Mouse (Mus musculus): ENCODE results near the gene Dab2ip. TPM values are rescaled to one million over a fixed set of nuclear protein-coding genes. Genes with fewer than 3 reads are reported as not detected.

The Dab2ip gene
- total RNA-seq, 2 experiments from 2014 or later: 102 to 108 TPM

DNA sequence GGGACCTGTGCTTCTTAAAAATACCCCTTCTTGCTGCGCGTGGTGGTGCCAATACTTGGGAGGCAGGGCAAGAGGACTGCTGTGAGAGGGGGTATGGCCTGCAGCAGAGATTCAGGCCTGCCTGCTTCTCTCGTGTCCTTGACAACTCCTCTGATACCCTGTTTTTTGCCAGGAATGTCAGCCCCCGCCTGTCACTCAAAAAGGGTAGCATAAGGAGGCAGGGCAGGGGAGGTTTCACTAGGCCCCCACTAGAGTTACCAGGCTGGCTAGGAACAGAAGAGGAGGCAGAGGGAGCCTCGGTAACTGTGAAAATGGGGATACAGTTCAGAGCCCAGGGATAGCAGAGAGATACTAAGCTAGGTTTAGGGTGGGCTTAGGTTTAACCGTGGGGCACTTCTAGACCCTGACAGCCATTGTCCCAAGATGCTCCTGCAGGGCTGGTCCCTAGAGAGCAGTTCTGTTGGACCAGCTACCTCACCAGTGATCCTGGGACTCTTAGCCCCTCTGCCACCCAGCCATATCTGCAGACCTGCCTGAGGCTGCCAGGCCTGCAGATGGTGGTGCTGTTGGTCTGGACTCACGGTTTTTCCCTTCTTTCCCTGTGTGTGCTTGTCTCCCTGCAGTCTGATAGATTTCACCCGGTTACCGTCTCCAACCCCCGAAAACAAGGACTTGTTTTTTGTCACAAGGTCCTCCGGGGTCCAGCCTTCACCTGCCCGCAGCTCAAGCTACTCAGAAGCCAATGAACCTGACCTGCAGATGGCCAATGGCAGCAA is 161.4 kb downstream of the Dab2ip start:
- peak; percentile 36 to 45 for DNase-seq

DNA sequence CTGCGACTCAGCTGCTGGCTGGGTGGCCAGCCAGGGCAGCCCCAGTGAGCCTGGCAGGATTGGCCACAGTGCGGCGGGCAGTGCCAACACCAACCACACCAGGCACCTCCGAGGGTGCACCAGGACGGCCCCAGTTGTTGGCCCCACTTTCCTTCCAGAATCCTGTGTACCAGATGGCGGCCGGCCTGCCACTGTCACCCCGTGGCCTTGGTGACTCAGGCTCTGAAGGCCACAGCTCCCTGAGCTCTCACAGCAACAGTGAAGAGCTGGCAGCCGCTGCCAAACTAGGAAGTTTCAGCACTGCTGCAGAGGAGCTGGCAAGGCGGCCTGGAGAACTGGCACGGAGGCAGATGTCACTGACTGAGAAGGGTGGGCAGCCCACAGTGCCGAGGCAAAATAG is 162.0 kb downstream of the Dab2ip start:
- peak in 1 of 2 experiments; percentile 52 for DNase-seq

DNA sequence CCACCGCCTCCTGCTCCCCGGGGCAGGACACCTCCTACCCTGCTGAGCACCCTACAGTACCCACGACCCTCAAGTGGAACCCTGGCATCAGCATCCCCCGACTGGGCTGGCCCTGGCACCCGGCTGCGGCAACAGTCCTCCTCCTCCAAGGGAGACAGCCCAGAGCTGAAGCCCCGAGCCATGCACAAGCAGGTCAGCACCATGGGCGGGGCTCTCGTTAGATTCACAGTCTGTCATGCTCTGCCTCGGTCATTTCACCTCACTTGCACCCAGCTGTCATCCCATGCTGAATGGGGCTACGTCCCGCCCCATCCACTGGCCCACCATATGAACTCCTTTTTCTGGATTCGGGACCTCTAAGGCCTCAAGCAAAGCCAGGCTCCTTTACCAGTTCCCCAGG is 162.5 kb downstream of the Dab2ip start:
- DNase-seq: no peak

DNA sequence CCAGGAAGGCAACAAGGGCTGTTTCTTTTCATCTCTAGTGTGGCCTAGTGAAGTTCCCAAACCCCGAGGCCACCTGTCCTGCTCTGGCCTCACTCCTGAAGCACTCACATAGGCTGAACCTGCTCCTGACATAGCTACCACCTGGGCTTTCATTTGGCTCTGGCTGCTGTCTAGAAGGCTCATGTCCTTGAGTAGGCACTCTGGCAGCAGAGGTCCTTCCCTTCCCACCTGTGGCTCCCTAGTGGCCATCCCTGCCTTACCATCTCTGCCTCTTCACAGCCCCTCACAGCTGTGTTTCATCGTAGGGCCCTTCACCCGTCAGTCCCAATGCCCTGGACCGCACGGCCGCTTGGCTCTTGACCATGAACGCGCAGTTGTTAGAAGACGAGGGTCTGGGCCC is 162.9 kb downstream of the Dab2ip start:
- DNase-seq: no peak

DNA sequence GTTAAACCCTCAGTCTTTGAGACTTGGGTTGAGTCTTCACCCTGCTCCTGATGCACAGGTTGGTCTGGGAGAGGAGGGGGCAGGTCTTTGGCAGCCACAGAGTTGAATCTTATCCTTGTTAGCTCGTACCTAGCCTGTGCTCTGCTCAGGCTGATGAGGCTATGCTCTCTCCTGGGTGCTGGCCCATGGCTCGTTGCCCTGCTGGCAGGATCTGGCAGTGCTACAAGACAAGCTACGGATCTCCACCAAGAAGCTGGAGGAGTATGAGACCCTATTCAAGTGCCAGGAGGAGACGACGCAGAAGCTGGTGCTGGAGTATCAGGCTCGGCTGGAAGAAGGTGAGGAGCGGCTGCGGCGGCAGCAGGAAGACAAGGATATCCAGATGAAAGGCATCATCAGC is 164.8 kb downstream of the Dab2ip start:
- DNase-seq: no peak

DNA sequence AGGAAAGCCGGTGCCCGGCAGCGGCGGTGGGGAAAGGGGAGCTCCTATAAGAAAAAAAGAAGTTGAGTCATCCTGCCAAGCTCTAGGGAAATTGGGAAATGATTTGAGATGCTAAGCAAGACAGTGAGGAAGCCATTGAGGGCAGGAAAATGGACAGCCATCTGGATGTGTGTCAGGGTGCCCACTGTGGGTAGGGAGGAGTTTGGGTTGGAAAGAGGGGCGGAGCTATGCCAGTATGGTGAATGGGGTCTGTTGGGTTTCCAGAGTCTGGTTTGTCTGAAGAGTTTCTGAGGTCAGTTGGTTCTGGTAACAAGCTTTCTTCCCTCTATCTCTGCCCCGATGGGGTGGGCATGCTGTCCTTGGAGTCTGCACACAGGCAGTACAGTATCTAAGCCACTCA is 165.2 kb downstream of the Dab2ip start:
- DNase-seq: no peak

DNA sequence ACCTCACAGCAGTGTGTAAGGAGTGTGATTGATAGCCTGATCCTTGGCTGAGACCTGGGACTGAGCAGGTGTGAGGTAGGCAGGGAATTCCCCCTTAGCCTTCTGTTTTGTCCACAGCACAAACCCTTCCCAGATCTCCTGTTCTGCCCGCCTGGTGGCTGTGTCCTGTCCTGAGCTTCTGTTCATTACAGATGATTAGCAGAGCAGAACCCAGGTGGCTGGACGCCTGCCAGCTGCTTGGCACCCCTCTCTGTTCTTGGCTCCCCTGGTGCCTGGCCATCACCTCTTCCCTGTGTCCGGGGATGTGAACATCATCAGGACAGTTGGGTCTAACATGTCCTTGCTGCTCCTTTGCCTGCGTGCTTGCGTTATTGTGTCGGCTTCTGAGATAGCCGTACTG is 165.6 kb downstream of the Dab2ip start:
- no peak for DNase-seq

DNA sequence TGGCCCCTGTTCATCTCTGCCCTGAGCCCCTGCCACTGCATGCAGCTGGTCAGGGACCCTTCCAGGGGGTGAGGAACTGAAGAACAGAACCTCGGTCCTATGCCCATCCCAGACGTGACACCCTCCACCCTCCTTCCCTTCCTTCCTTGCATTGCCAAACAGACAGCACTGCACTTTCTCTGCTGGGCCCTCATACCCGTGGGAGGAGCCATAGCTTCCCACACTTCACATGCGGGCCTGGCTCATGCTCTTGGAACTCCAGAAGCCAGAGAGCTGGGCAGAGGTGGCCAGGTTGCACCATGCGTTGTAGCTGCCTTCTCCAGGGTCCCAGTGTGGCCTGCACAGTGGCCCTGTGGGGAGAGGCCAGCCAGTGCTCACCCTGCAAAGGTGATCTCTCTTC is 170.6 kb downstream of the Dab2ip start:
- DNase-seq: no peak

DNA sequence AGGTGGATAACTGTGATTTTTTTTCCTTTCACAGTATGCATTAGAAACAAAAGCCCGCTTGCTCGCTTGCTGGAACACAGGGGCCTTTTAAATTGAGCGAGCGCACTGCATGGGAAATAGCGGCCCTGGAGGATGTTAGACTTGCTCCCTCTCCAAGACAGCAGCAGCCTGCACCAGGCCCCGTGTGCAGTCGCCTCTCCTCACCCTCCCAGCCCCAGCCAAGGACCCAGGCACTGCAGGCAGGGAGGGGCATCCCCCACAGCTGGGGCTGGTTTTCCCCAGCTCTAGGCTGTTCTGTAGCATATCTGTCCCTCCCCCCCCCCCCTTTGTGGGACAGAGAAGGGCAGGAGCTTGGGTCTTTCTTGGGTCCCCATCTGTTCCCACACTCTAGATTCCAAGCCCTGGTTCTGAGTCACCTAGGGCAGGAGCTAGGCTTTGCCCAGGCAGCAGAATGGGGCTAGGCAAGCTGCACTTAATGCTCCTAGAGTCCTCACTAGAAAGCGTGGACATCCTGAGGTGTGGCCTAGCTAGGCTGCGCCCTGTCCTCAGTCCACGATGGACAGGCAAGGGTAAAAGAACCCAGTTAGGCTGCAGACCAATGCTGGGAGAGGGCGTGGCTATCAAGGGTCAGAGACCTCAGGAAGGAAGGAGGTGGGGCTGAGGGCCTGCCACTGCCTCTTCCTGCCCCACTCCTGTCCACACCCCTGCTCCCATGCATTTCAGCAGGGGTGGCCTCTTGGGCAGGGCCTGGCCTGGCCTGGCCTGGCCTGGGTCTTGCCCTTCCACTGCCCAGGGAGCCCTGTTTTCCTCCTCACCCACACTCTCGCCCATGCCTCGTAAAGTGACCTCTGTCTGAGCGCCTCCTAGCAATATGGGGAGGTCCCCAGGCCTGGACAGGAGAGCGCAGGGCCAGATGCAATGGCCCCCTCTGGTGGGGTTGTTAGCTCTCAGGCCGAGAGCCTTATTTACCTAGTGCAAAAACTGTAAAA is 171.3 kb downstream of the Dab2ip start:
- DNase-seq: no peak

DNA sequence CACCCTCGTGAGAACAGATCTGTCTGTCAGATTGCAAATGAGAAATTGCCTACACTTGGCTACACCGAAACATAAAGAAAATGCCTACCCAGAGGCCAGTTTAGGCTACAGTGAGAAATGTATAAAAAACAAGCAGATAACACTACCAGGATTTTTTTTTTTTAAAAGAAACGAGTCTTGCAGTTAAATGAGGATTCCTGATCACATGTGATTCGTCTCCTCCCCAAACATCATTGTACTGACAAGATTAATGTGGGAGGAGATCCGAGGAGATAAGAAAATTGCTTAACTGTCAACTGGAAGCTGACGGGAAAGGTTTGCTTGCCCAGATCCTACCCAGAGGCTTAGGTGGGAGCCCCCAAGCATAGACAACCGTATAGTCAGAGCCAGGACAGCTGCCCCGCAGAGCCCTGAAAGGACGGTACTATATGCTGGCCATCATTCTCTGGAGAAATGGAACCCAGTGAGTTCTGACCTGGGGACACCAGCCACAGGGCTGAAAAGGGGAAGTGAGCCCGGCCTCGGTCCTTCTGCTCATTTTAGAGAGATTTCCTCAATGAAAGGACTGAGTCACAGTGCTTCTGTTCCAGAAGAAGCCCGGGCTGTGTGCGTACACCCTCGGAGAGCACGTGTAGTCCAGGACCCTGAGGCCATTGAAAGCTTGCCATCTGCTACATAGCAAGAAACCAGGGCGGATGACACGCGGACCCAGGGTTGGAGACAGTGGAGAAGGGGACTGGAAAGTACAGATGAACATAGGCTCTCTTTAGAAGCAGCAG is 173.8 kb downstream of the Dab2ip start:
- no peak for DNase-seq

DNA sequence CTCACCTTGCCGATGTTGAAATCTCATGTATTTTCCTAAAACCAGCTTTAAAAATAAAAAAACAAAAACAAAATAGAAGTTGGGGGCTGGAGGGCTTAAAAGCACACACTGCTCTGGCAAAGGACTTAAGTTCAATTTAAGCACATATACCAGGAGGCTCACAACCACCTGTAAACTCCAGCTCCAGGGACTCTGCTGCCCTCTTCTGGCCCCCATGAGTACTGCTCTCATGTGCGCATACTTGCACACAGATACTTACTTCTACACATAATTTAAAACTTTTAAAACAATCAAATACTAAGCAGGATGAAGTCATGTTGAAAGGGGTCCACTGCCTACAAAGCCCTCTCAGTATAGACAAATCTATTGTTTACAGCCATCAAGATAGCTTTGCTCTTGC is 176.9 kb downstream of the Dab2ip start:
- DNase-seq: no peak

DNA sequence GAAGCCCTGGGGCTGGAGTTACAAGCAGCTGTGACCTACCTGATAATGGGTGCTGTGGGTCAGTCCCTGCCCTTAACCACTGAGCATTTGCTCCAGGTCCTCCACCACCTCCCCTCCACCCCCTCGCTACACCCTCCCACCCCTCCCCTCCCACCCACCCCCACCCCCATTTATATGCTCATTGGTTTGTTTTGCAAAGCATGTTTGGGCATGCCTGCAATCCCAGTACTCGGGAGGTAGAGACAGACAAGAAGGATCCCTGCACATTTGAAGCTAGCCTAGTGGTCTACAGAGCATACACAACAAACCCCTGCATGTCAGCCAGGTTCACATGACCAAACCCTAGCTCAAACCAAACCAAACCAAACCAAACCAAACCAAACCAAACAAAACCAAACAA is 178.0 kb downstream of the Dab2ip start:
- no peak for DNase-seq

DNA sequence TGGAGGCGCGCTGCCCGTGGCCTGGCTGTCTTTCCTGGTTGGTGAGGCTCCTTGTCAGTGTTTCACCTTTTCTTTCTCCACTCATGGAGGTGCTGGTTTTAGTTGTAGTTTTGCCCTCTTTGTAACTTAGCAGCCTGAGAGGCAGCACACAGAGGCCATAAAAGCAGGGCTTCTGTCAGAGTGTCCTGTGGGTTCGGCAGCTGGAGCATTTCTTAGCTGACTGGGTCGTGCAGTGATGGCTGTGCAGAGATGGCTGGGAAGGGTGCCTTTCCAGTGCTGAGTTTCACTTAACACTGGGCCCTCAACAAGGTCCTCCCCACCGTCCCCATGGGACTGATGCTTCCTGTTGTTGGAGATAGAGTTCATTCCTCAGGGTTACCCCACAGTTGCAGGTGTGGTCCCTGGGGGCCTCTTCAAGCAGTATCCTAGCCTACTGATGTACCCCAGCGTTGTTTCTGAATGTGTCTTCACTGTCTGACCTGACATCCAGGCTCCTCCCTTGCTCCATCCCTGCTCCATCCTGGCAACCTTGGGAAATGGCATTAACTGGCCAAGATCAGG is 179.5 kb downstream of the Dab2ip start:
- DNase-seq: no peak

DNA sequence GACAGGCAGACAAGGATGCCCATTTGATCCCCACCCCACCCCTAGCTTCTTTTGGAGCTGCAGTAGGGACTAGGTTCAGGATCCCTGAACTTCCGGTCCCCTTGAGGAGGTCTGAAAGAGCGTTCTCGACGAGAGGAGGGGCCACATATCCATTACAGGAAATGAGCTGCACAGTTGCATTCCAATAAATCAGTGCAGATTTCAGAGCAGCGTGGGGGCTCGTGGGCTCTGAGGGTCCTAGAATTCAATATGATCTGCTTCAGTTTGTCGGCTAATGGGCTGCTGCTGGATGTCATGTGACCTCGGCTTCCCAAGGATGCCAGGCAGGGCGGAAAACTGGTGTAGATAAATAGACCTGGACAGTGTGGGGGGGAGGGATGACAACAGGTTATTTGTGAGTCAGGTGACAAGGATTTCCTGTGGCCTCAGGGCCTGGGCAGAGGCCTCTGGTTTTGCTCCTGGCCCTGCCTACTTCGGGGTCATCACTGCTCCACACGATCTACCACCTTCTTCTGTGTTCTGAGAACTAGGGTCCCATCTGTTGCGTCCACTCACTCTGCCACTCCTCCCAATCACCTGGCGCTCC is 181.7 kb downstream of the Dab2ip start:
- DNase-seq: no peak

DNA sequence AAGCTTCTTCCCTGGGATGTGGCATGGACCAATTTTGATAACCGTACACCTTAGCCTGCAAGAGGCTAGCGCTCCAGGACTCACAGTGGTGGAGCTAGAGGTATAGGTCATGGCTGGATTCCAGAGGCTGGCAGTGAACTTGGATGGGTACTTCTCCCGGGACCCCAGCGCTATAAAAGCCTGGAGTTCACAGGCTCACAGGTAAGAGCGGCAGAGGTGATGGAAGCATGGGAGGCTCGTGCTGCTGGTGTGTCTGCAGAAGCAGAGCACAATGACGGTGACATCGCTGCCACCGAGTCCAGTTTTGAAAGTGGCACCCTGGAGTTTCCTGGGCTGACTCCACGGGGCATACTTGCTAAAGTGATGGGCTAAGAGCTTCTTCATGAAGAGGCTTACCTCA is 187.8 kb downstream of the Dab2ip start:
- DNase-seq: no peak

DNA sequence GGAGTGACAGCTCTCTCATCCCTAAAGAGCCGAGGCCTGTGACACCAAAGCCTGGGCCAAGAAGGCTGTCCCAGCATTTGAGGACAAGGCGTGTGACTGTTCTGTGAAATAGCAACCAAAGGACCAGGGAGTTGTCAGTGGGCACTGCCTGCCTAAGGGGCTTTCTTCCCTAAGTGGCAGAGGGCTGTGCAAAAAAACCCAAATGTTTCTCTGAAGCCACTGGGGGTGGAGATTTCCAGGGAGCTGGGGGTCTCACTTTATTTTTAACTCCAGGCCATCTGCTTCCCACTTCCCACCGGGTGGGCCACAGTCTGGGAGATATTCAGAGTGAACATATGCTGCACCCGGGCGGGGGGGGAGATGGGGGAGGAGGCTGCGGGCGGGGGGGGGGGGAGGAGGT is 188.6 kb downstream of the Dab2ip start:
- DNase-seq: no peak

DNA sequence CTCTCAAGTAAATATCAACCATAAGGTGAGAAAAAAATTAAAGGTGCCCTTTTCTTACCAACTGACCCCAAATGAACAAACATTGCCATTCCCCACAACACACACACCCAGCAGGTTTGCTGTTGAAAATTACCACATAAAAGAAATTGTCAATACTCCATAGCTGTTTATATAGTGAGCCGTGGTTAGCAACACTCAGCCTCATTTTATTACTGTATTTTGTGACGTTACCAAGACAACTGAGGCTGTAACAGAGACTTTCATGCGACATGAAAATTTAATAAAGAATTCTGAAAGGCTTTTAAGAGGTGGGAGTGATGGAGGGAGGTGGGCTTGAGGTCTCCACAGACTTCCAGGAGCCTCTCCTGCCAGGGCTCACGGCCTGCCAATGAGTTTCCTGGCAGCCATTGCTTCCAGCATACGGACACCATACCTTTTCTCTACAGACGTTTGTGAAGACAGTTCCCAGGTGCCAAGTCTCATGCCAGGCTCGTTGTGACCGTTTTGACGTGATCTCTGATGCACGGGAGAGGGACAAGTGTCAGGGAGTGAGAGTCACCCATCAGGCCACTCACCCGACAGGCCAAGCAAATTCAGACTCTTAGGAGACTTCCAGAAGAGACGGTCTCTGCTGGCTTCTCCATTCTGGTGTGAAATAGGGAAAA is 189.4 kb downstream of the Dab2ip start:
- no peak for DNase-seq

DNA sequence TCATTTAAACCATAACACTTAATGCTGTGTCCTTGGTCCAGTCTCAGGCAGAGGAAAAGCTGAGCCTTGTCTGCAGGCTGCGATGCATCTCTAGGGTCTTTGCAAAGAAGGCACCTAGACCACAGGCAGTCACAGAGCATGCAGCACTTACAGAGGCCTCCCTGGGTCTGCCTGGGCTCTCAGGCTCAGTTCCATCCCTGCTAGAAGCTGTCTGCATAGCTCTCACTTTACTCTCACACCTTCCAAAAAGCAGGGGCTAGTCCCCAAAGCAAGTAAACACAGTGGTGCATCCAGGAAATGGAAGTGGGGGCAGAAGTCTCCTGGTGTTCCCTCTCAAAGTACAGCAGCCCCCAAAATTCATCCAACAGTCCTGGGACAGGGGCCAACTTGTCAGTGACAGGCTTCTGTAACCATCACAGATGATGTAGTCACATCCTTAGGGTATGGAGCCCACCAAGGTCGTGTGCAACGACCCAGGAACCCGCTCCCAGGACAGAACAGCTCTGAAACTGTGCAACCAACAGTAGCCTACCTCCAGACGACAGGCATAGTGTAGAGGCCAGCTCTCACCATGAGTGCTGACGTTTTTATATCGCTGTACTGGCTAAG is 192.6 kb downstream of the Dab2ip start:
- no peak for DNase-seq

DNA sequence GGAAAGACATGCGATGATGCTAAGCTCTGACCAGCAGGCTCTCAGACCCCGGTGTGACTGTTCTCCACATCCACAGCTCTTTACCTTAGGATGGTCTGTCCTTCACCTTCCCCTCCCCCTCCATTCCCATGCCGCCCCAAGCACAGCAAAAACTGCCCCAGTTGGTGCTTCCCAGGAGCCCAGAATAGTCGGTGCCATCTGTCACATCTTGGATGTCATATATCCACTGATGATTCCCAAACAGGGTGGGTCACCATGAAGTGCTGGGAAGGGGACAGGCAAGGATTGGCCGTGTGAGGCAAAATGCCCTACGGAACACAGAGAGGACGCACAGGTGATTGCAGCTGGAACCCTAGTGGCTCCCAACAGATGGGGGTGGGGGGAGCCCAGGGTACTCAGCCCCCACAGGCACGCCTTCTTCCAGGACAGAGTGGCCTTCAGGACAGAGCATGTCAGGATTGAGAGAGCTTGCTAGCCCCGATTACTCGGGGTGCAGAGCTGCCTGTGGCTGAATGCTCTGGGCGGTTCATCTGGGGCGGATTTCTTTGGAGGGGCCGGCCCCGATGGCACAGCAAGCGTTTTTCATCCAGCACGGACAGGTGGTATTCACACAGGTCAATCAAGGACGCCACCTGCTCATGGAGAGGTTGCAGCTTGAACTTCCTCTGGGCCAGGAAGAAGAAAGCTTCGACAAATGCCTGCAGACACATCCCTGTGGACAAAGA is 193.9 kb downstream of the Dab2ip start:
- no peak for DNase-seq

DNA sequence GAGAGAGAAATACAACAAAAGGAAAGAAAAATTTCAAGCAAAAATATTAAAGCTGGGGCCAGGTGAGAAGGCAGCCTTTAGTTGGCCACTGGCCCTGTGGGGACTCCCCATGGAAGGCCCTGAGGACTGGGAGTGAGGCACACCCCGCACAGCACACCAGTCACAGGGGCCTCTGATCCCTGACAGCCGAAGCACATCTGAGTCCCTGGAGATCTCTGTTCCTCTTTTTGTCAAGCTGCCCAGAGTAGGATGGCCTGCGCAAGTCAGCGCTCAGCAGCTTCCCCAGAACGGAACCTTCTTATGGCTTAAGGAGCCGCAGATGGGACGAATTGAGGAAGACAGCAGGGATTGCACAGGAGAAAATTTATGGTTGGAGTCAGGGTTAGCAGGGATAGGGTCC is 198.4 kb downstream of the Dab2ip start:
- DNase-seq: no peak

Measured in layer of hippocampus, postnatal 36 days (tissue).